Mouse (Mus musculus): ENCODE measurements around the gene Cbln1. TPM values are rescaled to one million over a fixed set of nuclear protein-coding genes. Genes with fewer than 3 reads are reported as not detected.

Gene Cbln1
- polyA plus RNA-seq, 1 experiment from 2014 or later = 0.14 TPM

GRCm38 (mm10) chr8:87466335-87466734, 6.1 kb downstream of the Cbln1 start:
- Histone ChIP-seq H3K27me3 (ENCODE audit: control insufficient read depth, insufficient read depth, low read length) (peaks cover 62% of the 10 kb centered on the region), H3K27ac (ENCODE audit: low read length) (no peak overlapping the region), H3K4me3 (replicated peaks; ENCODE audit: low read length) (no peak overlapping the region), H3K9me3 (replicated peaks; ENCODE audit: control insufficient read depth, low read length) (no peaks in the 10 kb centered on the region), H3K36me3 (ENCODE audit: control insufficient read depth, insufficient read depth, low read length) (no peaks in the 10 kb centered on the region), H3K9ac (ENCODE audit: low read length) (no peak overlapping the region), H3K4me2 (ENCODE audit: low read depth, low read length) (no peak overlapping the region), H3K4me1 (ENCODE audit: control insufficient read depth, insufficient read depth, low read length) (peaks cover 12% of the 10 kb centered on the region; the same call in 1 of the 2 replicates)
- no peak for ATAC-seq (ENCODE audit: insufficient read depth, low FRiP score)
- 49% methylated on average over 6 of the region's 6 CpGs for WGBS

- Histone ChIP-seq H3K27me3 (ENCODE audit: control insufficient read depth, insufficient read depth, low read length) (peaks cover 43% of the 10 kb centered on the region), H3K4me3 (replicated peaks; ENCODE audit: low read length) (no peak overlapping the region), H3K36me3 (ENCODE audit: control insufficient read depth, insufficient read depth, low read length) (no peaks in the 10 kb centered on the region), H3K9me3 (replicated peaks; ENCODE audit: control insufficient read depth, low read length) (no peaks in the 10 kb centered on the region), H3K4me2 (ENCODE audit: low read depth, low read length) (no peak overlapping the region), H3K27ac (ENCODE audit: low read length) (no peak overlapping the region), H3K4me1 (ENCODE audit: control insufficient read depth, insufficient read depth, low read length) (no peaks in the 10 kb centered on the region), H3K9ac (ENCODE audit: low read length) (no peak overlapping the region)
- ATAC-seq (ENCODE audit: insufficient read depth, low FRiP score) = no peak
- WGBS = 68% methylated on average over 3 of the region's 3 CpGs
These were observed 8.0 kb downstream of the Cbln1 start for GRCm38 (mm10) chr8:87464446-87464845.

GRCm38 (mm10) chr8:87461801-87462200, 10.6 kb downstream of the Cbln1 start:
- Histone ChIP-seq H3K36me3 (ENCODE audit: control insufficient read depth, insufficient read depth, low read length) (no peaks in the 10 kb centered on the region), H3K27ac (ENCODE audit: low read length) (no peak overlapping the region), H3K27me3 (ENCODE audit: control insufficient read depth, insufficient read depth, low read length) (peaks cover 22% of the 10 kb centered on the region), H3K4me1 (ENCODE audit: control insufficient read depth, insufficient read depth, low read length) (no peaks in the 10 kb centered on the region), H3K9me3 (replicated peaks; ENCODE audit: control insufficient read depth, low read length) (no peaks in the 10 kb centered on the region), H3K4me2 (ENCODE audit: low read depth, low read length) (no peak overlapping the region), H3K9ac (ENCODE audit: low read length) (no peak overlapping the region), H3K4me3 (replicated peaks; ENCODE audit: low read length) (no peak overlapping the region)
- WGBS = 28% methylated on average over 5 of the region's 5 CpGs
- no peak for ATAC-seq (ENCODE audit: insufficient read depth, low FRiP score)

- Histone ChIP-seq H3K4me1 (ENCODE audit: control insufficient read depth, insufficient read depth, low read length) (no peaks in the 10 kb centered on the region), H3K36me3 (ENCODE audit: control insufficient read depth, insufficient read depth, low read length) (no peaks in the 10 kb centered on the region)
- 77% methylated on average over 4 of the region's 4 CpGs for WGBS
These were observed 15.5 kb downstream of the Cbln1 start for GRCm38 (mm10) chr8:87456949-87457348.

GRCm38 (mm10) chr8:87452815-87453214, 19.6 kb downstream of the Cbln1 start:
- Histone ChIP-seq H3K4me3 (replicated peaks; ENCODE audit: low read length) (no peak overlapping the region), H3K27ac (ENCODE audit: low read length) (no peak overlapping the region), H3K4me1 (ENCODE audit: control insufficient read depth, insufficient read depth, low read length) (no peaks in the 10 kb centered on the region), H3K4me2 (ENCODE audit: low read depth, low read length) (no peak overlapping the region), H3K9ac (ENCODE audit: low read length) (no peak overlapping the region), H3K27me3 (ENCODE audit: control insufficient read depth, insufficient read depth, low read length) (no peaks in the 10 kb centered on the region), H3K36me3 (ENCODE audit: control insufficient read depth, insufficient read depth, low read length) (no peaks in the 10 kb centered on the region), H3K9me3 (replicated peaks; ENCODE audit: control insufficient read depth, low read length) (no peaks in the 10 kb centered on the region)
- no peak for ATAC-seq (ENCODE audit: insufficient read depth, low FRiP score)
- 88% methylated on average over 4 of the region's 4 CpGs for WGBS

More at GRCm38 (mm10) chr8:87456949-87457348, 15.5 kb downstream of the Cbln1 start:
- Histone ChIP-seq H3K4me2 (ENCODE audit: low read depth, low read length) (no peak overlapping the region), H3K9ac (ENCODE audit: low read length) (no peak overlapping the region), H3K27me3 (ENCODE audit: control insufficient read depth, insufficient read depth, low read length) (no peaks in the 10 kb centered on the region), H3K9me3 (replicated peaks; ENCODE audit: control insufficient read depth, low read length) (no peaks in the 10 kb centered on the region), H3K27ac (ENCODE audit: low read length) (no peak overlapping the region), H3K4me3 (replicated peaks; ENCODE audit: low read length) (no peak overlapping the region)
- no peak for ATAC-seq (ENCODE audit: insufficient read depth, low FRiP score)

GRCm38 (mm10) chr8:87451737-87452136, 20.7 kb downstream of the Cbln1 start:
- H3K9ac ChIP-seq (ENCODE audit: low read length) = no peak overlapping the region
- no peaks in the 10 kb centered on the region for H3K4me1 ChIP-seq (ENCODE audit: control insufficient read depth, insufficient read depth, low read length)
- H3K9me3 ChIP-seq (replicated peaks; ENCODE audit: control insufficient read depth, low read length) = no peaks in the 10 kb centered on the region
- no peak for ATAC-seq (ENCODE audit: insufficient read depth, low FRiP score)
- H3K27ac ChIP-seq (ENCODE audit: low read length) = no peak overlapping the region
- H3K4me2 ChIP-seq (ENCODE audit: low read depth, low read length) = no peak overlapping the region
- WGBS = 93% methylated on average over 2 of the region's 2 CpGs
- H3K36me3 ChIP-seq (ENCODE audit: control insufficient read depth, insufficient read depth, low read length) = no peaks in the 10 kb centered on the region
- H3K4me3 ChIP-seq (replicated peaks; ENCODE audit: low read length) = no peak overlapping the region
- no peaks in the 10 kb centered on the region for H3K27me3 ChIP-seq (ENCODE audit: control insufficient read depth, insufficient read depth, low read length)

GRCm38 (mm10) chr8:87434592-87434991, 37.8 kb downstream of the Cbln1 start:
- H3K9ac ChIP-seq (ENCODE audit: low read length) = no peak overlapping the region
- H3K4me3 ChIP-seq (replicated peaks; ENCODE audit: low read length) = no peak overlapping the region
- H3K36me3 ChIP-seq (ENCODE audit: control insufficient read depth, insufficient read depth, low read length) = no peaks in the 10 kb centered on the region
- H3K9me3 ChIP-seq (replicated peaks; ENCODE audit: control insufficient read depth, low read length) = no peaks in the 10 kb centered on the region
- H3K4me2 ChIP-seq (ENCODE audit: low read depth, low read length) = no peak overlapping the region
- ATAC-seq (ENCODE audit: insufficient read depth, low FRiP score) = no peak
- no peaks in the 10 kb centered on the region for H3K27me3 ChIP-seq (ENCODE audit: control insufficient read depth, insufficient read depth, low read length)
- 67% methylated on average over 3 of the region's 3 CpGs for WGBS
- H3K27ac ChIP-seq (ENCODE audit: low read length) = no peak overlapping the region
- no peaks in the 10 kb centered on the region for H3K4me1 ChIP-seq (ENCODE audit: control insufficient read depth, insufficient read depth, low read length)

- H3K4me3 ChIP-seq (replicated peaks; ENCODE audit: low read length) = no peak overlapping the region
- H3K36me3 ChIP-seq (ENCODE audit: control insufficient read depth, insufficient read depth, low read length) = no peaks in the 10 kb centered on the region
- no peak for ATAC-seq (ENCODE audit: insufficient read depth, low FRiP score)
- H3K4me2 ChIP-seq (ENCODE audit: low read depth, low read length) = no peak overlapping the region
- H3K27ac ChIP-seq (ENCODE audit: low read length) = no peak overlapping the region
- no peaks in the 10 kb centered on the region for H3K27me3 ChIP-seq (ENCODE audit: control insufficient read depth, insufficient read depth, low read length)
- no peaks in the 10 kb centered on the region for H3K9me3 ChIP-seq (replicated peaks; ENCODE audit: control insufficient read depth, low read length)
- no peak overlapping the region for H3K9ac ChIP-seq (ENCODE audit: low read length)
- H3K4me1 ChIP-seq (ENCODE audit: control insufficient read depth, insufficient read depth, low read length) = no peaks in the 10 kb centered on the region
These were observed 45.2 kb downstream of the Cbln1 start for GRCm38 (mm10) chr8:87427188-87427587.

- H3K4me1 ChIP-seq (ENCODE audit: control insufficient read depth, insufficient read depth, low read length) = no peaks in the 10 kb centered on the region
- no peak overlapping the region for H3K27ac ChIP-seq (ENCODE audit: low read length)
- no peak overlapping the region for H3K4me3 ChIP-seq (replicated peaks; ENCODE audit: low read length)
- H3K9ac ChIP-seq (ENCODE audit: low read length) = no peak overlapping the region
- H3K9me3 ChIP-seq (replicated peaks; ENCODE audit: control insufficient read depth, low read length) = no peaks in the 10 kb centered on the region
- H3K4me2 ChIP-seq (ENCODE audit: low read depth, low read length) = no peak overlapping the region
- no peak for ATAC-seq (ENCODE audit: insufficient read depth, low FRiP score)
- H3K27me3 ChIP-seq (ENCODE audit: control insufficient read depth, insufficient read depth, low read length) = no peaks in the 10 kb centered on the region
- WGBS = 61% methylated on average over 5 of the region's 5 CpGs
- H3K36me3 ChIP-seq (ENCODE audit: control insufficient read depth, insufficient read depth, low read length) = no peaks in the 10 kb centered on the region
These were observed 47.7 kb downstream of the Cbln1 start for GRCm38 (mm10) chr8:87424706-87425105.

- no peak overlapping the region for H3K27ac ChIP-seq (ENCODE audit: low read length)
- no peaks in the 10 kb centered on the region for H3K9me3 ChIP-seq (replicated peaks; ENCODE audit: control insufficient read depth, low read length)
- H3K4me3 ChIP-seq (replicated peaks; ENCODE audit: low read length) = no peak overlapping the region
- no peak overlapping the region for H3K4me2 ChIP-seq (ENCODE audit: low read depth, low read length)
- ATAC-seq (ENCODE audit: insufficient read depth, low FRiP score) = no peak
- H3K4me1 ChIP-seq (ENCODE audit: control insufficient read depth, insufficient read depth, low read length) = no peaks in the 10 kb centered on the region
- no peaks in the 10 kb centered on the region for H3K36me3 ChIP-seq (ENCODE audit: control insufficient read depth, insufficient read depth, low read length)
- WGBS = 77% methylated on average over 8 of the region's 8 CpGs
- H3K9ac ChIP-seq (ENCODE audit: low read length) = no peak overlapping the region
- H3K27me3 ChIP-seq (ENCODE audit: control insufficient read depth, insufficient read depth, low read length) = no peaks in the 10 kb centered on the region
These were observed 50.7 kb downstream of the Cbln1 start for GRCm38 (mm10) chr8:87421697-87422096.
